Mouse (Mus musculus) heart, adult 10 weeks (tissue): ENCODE data around the gene Nfe2l3. TPM values are rescaled to one million over a fixed set of nuclear protein-coding genes. Genes with fewer than 3 reads are reported as not detected.

Experiments
- polyA plus RNA-seq: library from polyadenylated mRNA; stranded (reverse); fragments of 350-450 nt; fragmentation: Illumina TruSeq; extraction: RNeasy Lipid Tissue Mini Kit (QIAGEN cat#74804); gene quantifications from one replicate; pipeline ENCODE4 v1.2.3, GENCODE M21; 2014; ENCODE audit warnings: low read depth, low replicate concordance

Nfe2l3 gene
- polyA plus RNA-seq = 0.34 TPM

GRCm38 (mm10) chr6:51432535-51433397 lies at the start of gene Nfe2l3:
TSS of gene Nfe2l3 (plus strand) at chr6:51432670.

GRCm38 (mm10) chr6:51469715-51470310 lies 37.3 kb downstream of the Nfe2l3 start, which contains the start of gene Hnrnpa2b1:
TSS of gene Hnrnpa2b1 (minus strand) at chr6:51469894.

GRCm38 (mm10) chr6:51470311-51471178 lies 38.1 kb downstream of the Nfe2l3 start, which contains the start of gene Cbx3:
TSS of gene Cbx3 (plus strand) at chr6:51470360.

Other genes with a start within 250 kb of the Nfe2l3 start
- gene Hnrnpa2b1, start 37.2 kb downstream of the Nfe2l3 start, polyA plus RNA-seq = 840 TPM
- gene Cbx3, start 37.7 kb downstream of the Nfe2l3 start, polyA plus RNA-seq = 75.9 TPM
- gene Snx10, start 91.2 kb downstream of the Nfe2l3 start, polyA plus RNA-seq = 13.0 TPM